Mouse (Mus musculus) liver (tissue): Measurements from ENCODE around the gene Cyp2b19.
A peak's percentile ranks its signal among the peaks of the same experiment; 100 is the strongest.
"Not testable (repeated sequence)": the region's sequence is repeated elsewhere in the genome, so short reads cannot be mapped to it uniquely, and the experiment has no call there.

Experiments used
- DNase-seq: peaks from one replicate; pipeline ENCODE4 v3.0.0-alpha.2; 2020; ENCODE audit warnings: mixed read lengths

The Cyp2b19 gene

DNA sequence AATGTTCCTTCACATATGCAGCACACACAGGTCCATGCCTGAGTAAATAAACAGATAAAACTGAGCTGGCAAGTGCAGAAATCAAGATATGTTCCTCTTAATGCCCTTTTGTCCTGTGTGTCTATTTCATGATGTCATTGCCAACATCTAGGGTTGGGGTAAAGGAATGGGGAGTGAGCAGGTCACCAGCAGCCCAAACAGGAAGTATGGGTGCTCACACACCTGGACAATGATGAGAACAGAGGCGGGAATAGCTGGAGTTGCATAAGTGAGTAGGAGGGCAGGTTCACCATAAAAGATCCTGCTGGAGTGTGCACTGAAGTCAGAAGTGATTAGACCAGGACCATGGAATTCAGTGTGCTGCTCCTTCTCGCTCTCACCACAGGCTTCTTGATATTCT lies at the start of gene Cyp2b19:
TSS of gene Cyp2b19 (plus strand) at position 301 of the 400 bp plus-strand sequence.
- DNase-seq: no peak

DNA sequence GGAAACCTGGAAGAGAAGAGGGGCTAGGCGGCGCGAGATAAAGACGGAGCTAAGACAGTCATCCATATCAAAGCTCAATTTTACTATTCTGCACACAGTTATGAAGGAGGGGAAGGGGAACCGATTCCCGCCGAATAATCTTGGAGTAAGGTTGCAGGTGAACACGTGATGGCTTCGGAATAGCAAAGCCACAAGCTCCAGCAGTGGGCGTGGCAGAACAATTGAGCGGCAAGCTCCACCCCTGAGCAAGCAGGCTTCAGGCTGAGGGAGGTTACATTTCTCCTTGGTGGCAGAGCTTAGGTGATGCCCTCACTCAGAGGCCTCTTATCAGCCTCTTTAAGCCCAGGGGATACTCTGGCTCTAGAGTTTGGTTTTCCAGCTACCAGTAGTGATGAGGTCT lies 45.9 kb upstream of the Cyp2b19 start:
- no peak for DNase-seq

DNA sequence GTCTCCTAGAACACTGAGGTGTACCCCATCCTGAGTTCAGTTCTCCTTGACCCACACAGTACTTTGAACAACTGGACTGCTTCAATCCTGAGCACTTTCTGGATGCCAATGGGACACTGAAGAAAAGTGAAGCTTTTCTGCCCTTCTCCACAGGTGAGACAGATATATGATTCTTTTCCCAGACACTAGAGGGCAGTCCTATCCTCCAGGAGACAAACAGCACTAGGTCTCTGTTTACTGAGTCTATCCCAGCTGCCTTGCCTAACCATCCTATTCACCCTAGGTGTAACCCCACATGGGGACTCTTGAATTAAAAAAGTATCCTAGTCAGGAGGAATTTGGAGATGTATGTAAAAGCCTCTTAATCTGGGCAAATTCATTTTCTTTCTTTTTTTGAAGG lies 18.0 kb upstream of the Cyp2b19 start:
- no peak for DNase-seq

DNA sequence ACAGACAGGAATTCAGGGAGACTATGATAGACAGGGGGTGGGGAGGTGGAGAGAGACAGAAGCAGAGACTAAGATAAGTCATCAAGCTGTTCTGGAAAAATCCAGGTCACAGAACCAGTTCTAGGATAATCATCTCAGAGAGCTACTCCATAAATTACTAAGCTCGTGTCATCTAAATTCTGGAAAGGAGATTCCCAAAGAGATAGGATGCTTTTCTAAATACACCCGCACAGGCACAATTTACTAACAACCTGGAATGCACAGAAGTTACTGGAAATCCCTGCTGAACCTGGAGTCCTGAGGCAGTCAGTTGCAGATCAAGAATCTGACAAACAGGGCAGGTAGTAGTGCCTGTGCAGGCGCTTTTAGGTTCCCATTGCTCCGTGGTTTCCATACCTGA lies 13.0 kb upstream of the Cyp2b19 start:
- DNase-seq: no peak

DNA sequence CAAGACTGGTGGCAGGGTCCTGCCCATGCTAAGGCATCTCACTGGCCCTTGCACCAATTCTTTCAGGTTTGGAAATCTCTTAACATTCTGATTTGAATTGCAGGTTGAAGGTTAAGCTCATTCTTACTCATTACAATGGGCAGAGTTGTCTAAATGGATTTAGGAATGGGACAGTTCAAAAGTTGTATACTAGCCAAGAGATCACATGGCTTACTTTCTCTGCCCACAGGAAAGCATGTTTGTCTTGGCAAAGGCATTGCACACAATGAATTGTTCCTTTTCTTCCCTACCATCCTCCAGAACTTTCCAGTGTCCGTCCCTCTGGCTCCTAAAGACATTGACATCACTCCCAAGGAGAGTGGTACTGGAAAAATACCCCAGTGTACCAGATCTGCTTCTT lies 11.5 kb upstream of the Cyp2b19 start:
- DNase-seq: no peak

DNA sequence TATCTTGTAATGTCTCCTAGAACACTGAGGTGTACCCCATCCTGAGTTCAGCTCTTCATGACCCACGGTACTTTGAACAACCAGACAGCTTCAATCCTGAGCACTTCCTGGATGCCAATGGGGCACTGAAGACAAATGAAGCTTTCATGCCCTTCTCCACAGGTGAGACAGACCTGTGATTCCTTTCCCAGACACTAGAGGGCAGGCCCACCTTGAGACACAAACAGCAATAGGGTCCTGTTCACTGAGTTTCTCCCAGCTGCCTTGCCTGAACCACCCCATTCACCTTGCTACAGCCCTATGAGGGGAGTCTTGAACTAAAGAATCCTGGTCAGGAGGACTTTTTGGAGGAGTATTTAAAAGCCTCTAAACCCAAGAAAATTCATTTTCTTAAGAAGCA lies 10.1 kb downstream of the Cyp2b19 start:
- DNase-seq: no peak

DNA sequence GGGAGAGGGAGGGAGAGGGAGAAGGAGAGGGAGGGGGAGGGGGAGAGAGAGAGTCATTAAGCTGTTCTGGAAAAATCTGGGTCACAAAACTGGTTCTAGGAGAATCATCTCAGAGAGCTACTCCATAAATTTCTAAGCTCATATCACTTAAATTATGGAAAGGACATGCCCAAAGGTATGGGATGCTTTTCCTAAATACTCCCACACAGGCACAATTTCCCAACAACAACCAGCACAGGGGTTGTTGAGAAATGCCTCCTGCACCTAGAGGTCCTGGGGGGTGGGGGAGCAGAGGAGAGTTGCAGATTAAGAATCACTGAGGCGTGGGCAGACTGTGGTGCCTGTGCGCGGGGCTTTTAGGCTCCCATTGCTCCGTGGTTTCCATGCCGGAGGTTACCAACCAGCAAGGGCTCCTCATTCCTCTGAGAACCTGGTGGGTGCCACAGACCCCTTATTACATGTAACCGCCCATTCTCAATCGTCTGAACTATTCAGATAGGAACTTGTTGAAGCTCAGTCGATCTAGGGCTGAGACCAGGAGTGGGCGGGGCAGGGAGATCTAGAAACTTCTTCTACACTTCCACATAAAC lies 13.0 kb downstream of the Cyp2b19 start:
- DNase-seq: no peak

DNA sequence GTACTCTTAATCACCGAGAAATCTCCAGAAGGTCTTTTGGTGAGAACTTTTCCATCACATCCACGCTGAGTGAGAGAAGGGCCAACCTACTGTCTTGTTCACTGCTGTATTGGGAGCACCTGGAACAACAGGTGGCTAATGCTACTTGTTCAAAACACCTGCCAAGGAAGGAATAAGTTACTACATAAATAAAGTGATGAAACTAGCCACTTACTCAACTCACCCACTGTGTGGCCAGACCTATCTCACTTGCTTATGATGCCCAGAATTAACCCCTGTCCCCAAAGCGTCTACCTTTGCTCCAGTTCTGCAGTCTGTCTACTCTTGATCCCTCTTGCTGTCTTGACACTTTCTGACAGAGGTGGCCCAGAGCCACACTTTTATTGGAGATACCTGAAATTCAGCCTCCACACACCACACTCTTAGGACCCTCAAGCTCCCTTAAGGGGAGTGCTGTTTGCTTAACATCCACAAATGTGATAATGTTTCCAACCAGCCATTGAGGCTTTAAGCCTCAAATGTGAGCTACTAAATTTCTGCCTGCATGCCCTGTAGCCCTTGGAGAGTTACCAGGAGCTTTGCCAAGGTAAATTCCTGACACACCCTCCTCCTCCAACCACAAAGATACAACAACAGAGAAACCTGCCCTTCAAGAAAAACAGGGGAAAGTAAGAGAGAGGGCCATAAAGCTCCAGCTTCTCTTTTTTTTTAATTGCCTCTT lies 16.1 kb downstream of the Cyp2b19 start:
- no peak for DNase-seq

DNA sequence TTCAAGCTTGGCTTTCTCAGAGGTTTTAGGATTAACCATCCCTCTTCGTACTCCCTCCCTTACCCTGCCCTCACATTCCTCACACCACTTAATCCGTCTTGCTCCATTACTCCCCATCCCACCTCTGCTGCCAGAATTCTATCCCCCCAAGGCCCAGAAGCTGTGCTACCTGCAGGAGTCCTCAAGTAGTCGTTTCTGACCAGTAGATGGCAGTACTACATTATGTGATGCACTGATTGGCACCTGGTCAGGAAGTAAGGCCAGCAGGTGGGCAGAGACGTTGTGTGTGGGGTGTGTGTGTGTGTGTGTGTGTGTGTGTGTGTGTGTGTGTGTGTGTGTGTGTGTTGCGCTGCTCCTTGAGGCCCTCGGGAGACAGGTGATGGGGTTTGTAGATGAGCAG lies 18.9 kb downstream of the Cyp2b19 start:
- no peak for DNase-seq

DNA sequence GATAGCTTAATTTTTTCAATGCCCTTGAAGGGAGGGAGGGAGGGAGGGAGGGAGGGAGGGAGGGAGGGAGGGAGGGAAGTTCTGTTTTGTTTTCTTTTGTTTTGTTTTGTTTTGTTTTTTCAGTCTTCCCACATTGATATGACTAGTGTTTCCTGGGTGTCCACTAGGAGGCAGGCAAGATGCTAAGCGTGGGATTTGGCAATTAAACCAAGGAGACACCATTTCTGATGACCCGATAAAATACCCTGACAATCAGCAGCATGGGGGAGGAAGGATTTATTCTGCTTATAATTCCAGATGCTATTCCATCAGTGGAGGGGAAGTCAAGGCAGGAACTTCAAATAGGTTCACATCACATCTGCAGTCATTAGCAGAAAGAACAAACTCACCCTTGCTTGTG lies 20.9 kb downstream of the Cyp2b19 start:
- DNase-seq: no peak

DNA sequence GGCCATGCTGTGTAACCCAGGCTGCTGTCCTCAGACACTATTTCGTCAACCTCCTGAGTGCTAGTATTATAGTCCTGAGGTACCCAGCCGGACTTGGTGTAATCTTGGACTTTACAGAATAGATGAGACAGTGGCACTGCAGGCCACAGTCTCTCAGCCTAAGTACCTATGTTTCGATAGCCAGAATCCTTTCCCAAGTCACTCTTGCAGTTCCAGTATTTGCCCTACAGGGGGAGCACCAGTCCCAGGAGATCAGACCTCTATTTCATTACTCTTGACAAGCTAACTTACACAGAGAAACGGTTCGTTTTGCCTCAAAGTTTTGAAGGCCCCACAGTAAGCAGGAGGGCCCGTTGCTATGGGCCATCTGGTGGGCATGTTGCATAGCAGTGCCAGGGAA lies 21.5 kb downstream of the Cyp2b19 start:
- peak; percentile 54 for DNase-seq

DNA sequence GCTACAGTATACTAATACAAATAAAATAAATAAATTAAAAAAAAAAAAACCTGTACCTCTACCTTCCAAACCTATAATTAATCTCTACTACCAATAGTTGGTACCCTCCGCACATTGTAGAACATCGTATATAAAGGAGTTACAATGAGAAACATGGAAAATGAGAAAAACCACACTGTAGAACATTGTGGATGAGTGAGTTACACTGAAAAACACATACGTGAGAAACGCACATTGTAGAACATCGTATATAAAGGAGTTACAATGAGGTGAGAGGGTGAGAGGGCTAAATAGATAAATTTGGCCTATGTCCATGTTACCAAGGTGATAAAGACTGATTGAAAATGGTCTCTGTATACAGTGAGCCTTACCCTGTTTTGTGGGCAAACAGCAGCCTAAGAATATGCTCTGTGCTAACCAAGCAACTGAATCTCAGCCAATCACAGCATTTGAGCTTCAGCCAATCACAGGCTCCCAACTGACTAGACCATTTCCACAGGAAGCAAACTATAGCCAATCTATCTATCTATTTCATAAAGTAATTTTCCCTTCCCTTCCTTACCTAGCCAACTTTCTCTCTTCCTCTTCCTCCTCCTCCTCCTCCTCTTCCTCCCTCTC lies 23.0 kb downstream of the Cyp2b19 start:
- DNase-seq: no peak

DNA sequence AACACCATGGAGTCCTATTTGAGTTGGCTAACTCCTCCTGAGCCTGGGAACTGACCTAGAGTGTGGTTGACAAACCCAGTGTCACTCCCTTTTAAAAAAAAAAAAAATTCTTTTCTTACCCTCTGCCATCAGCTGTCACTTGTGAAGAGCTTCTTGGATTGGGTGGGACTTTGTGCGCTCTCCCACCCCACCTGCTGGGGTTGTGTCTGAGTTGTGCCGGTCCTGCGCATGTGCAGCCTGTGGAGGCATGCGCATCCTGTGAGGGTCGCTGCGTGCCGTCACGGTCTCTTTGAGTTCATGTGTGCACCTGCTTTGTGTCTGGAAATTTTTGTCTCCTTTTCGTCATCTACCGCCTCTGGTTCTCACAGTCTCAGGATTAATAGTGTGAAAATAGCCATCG lies 23.6 kb downstream of the Cyp2b19 start:
- DNase-seq: no peak

DNA sequence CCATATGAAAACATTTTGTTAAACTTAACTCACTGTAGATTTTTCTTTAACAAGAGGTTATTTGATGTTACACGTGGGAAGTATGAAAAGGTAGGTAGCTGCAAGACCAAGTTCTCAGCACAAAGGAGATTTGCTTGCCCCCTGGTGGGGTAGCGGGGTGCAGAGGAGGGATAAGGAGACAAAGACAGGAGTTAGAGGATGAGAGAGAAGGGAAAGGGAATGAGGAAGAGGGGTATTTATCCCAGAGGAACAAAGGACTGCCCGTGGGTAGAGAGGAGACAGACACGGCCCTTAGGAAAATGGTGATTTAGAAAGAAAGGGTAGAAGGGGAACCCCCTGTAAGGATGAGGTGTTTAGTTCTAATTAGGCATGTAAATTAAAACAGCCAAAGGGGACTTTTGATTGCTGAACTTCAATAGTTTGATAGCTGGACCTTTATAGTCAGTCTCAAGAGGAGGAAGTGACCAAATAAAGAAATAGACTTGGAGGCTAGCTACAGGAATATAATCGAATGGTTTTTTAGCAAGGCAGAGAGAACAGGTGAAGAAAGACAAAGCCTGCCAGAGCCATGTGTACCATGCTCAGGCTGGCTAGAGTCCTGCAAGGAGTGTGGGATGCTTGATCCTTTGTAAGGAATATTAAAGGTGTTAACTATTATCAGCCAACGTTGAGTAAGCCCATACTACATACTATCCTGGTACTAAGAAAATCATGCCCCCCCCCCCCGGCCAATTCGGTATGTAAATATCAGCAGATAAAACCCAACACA lies 24.2 kb downstream of the Cyp2b19 start:
- no peak for DNase-seq

DNA sequence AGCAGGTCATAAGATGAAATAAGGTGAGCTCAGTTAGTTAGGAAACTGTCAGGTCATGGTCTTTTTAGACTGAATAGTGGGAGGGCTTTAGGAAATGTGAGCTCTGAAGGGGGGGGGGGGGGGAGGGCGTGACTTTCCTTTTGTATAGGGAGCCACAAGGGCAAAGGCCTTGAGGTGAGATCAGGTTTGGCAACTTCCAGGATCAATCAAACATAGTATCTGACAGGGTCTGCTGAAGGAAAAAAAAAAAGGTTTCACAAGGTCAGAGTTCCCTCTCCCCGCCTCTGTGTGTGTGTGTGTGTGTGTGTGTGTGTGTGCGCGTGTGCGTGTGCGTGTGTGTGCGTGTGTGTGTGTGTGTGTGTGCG lies 24.8 kb downstream of the Cyp2b19 start:
- peak; percentile 27 for DNase-seq

DNA sequence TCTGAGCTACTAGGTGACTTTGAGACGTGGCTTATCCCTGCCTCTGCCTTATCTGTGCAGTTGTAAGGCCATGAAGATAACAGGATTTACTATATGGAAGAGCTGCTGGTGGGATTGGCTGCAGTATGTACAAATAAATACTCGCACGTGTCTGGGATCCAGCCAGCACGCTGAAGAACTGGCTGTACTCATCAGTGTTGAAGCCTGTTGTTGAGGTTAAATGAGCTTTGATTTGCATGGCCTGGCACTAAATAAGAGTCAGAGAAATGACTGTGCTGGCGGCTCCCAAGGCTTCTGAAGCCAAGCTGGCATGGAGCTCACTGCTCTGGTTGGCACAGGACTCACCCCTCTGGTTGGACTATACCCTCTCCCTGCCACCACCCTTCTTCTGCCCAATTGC lies 26.2 kb downstream of the Cyp2b19 start:
- no peak for DNase-seq

DNA sequence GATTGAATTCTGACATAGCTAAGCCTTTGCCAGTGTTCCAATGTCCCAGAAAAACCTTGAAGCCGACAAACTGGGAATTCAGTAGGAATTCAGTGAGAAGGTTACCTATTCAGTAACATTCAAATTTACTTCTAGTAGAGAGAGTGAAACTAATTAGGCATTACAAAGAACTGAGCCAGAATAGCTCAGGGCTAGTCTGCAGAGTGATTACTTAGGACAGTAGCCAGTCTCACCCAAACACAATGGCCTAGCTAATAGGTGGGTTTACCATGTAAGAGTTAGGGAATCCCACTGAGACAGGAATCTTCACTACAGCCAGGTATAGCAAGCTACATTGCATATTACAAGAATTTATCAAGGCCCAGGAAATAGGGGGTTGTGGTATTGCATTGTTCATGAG lies 29.1 kb downstream of the Cyp2b19 start:
- DNase-seq: not testable (repeated sequence)

DNA sequence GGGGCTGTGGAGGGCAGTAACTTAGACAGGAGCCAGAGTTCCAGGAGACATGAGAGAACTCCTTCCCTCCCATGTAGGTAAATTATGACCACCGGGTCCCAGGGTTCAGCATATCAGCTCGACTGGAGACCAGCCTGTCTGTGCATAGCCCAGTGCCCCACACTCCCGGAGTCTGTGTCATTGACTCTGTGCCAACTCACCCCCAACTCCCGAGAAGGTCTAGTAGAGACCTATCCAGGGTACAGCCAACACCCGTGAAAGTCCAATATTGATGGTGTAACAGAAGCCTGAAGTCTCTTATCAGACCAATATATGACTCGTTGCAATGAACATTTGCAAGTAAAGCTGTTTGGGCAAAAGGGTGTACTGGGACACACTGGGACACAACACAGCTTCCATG lies 33.0 kb downstream of the Cyp2b19 start:
- no peak for DNase-seq

DNA sequence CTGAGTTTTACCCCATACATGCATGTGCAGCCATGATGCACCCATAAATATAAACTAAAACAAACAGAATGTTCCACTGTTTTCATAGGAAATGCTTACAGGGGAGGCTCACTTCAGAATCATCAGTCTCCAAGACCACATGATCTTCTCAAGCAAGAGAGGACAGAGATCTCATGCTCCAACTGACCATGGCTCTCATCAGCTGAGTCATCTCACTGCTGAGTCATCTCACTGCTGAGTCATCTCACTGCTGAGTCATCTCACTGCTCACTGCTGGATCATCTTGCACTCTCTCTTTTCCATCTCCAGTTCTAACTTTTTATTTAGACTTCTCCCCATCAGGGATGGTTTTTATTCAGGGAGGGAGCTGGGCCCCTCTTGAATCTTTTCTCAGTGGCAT lies 43.2 kb downstream of the Cyp2b19 start:
- no peak for DNase-seq

DNA sequence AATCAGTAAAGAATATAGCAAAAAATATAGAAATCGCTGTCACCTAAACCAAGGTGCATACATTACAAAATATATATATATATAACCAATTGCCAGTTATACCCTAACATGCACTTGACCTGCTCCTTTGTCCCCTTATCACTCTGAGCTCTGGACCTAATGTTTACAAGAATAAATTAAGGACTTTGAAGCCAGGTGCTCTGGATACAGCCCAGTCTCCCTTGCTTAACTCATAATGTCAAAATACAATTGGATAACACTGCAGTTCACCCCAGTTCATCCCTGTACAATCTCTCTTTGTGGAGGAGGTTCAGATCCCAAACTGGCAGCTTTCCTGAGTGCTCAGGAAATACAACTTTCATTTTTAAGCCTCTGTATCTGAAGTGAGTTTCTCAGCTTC lies 44.1 kb downstream of the Cyp2b19 start:
- DNase-seq: no peak

DNA sequence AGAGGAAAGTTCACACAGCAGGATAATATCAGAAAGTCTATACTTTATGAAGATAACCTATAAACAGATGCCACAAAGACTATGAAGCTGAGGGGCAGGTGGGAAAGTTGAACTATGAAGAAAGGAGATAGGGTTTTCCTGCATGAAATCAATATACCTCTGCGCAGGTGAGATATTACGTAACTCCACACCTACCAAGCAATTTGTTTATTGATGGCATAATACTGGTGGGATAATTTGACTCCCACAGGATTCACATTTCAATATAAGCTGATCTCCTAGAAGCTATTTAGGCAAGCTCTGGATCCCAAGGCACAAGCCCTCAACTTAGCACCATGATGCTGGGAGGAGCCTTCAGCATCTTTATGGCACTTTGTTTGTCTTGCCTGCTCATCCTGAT lies 51.6 kb downstream of the Cyp2b19 start, which contains the start of gene Cyp2g1:
TSS of gene Cyp2g1 (plus strand) at position 301 of the 400 bp plus-strand sequence.
- DNase-seq: no peak
